11 mouse cellular contexts compared by ENCODE assay signal in genomic region chr14:59260056-59260455, GRCm38 (mm10). TPM values are rescaled to one million over a fixed set of nuclear protein-coding genes. Genes with fewer than 3 reads are reported as not detected.
DNase-seq lines count a peak whose midpoint lies in the region; ATAC-seq lines count a peak whose summit lies in the region.
"Had no signal": no experiment of that assay in that cellular context is flagged by ENCODE, and none has a peak within 500 bp of the region (broad histone marks: within the 10 kb centered on the region; RNA-seq: fewer than 3 reads in every experiment).

Gene Gm6904, minus strand, starts transcription at chr14:59260216.

- no peaks in the 10 kb centered on the region for H3K4me1 ChIP-seq in forebrain, embryonic 16.5 days (replicated peaks; ENCODE audit: control insufficient read depth, insufficient read depth, low read length)
- no peaks in the 10 kb centered on the region for H3K4me1 ChIP-seq in forebrain, embryonic 10.5 days

- peak; percentile 99 for ATAC-seq in CD4-positive, CD25-positive, alpha-beta regulatory T cell, adult 4 months
- ATAC-seq in forebrain, embryonic 16.5 days: no peak

- no peaks in the 10 kb centered on the region for H3K9me3 ChIP-seq in forebrain, embryonic 16.5 days (ENCODE audit: control insufficient read depth, low read length)
- H3K9me3 ChIP-seq in forebrain, embryonic 10.5 days: no peaks in the 10 kb centered on the region

- H3K36me3 ChIP-seq in forebrain, embryonic 16.5 days (ENCODE audit: control insufficient read depth, insufficient read depth): no peaks in the 10 kb centered on the region
- H3K36me3 ChIP-seq in forebrain, embryonic 10.5 days (replicated peaks): no peaks in the 10 kb centered on the region

- peak; percentile 0 to 3 for DNase-seq in adrenal gland, postnatal 36 days
- DNase-seq in adrenal gland, postnatal 10 days: no peak
- peak; percentile 4 to 23 for DNase-seq in kidney, adult 8-10 months
- DNase-seq in monocyte, adult 2 months (ENCODE audit: low read depth in 1 of 2, low spot score in 2 of 2): peak; percentile 41 to 48
- DNase-seq in right cerebral cortex, adult 2 months (ENCODE audit: low spot score in 2 of 2): no peak
- DNase-seq in forebrain, embryonic 10.5 days (ENCODE audit: extremely low spot score, low spot score): no peak
- DNase-seq: midbrain, embryonic 14.5 days had no signal

- H3K9ac ChIP-seq in forebrain, embryonic 16.5 days (replicated peaks; ENCODE audit: low read depth, low read length): no peak within 1 kb of the TSS

- no peaks in the 10 kb centered on the region for H3K27me3 ChIP-seq in forebrain, embryonic 16.5 days (replicated peaks; ENCODE audit: control insufficient read depth, insufficient read depth, low read length)
- H3K27me3 ChIP-seq in forebrain, embryonic 10.5 days (ENCODE audit: poor library complexity, severe bottlenecking): no peaks in the 10 kb centered on the region

- no peak within 1 kb of the TSS for H3K4me3 ChIP-seq in forebrain, embryonic 16.5 days (replicated peaks; ENCODE audit: low read length)
- no peak within 1 kb of the TSS for H3K4me3 ChIP-seq in forebrain, embryonic 10.5 days

- 83% methylated on average over 3 of the region's 3 CpGs for WGBS in forebrain, embryonic 16.5 days
- 90% methylated on average over 3 of the region's 3 CpGs for WGBS in forebrain, embryonic 10.5 days

- H3K27ac ChIP-seq in forebrain, embryonic 16.5 days (ENCODE audit: low read length): no peak within 1 kb of the TSS
- H3K27ac ChIP-seq in forebrain, embryonic 10.5 days: no peak within 1 kb of the TSS

- no peak within 1 kb of the TSS for H3K4me2 ChIP-seq in forebrain, embryonic 16.5 days (ENCODE audit: low read length)

RNA-seq across cellular contexts. Expression of gene Gm6904, which starts in this region (rescaled TPM):
- 1 to 10 TPM in 1 of 2 experiments, under 1 TPM in 1; 0.70 to 1.1 TPM for total RNA-seq in adrenal gland, postnatal 36 days (2021)
- not detected for total RNA-seq in adrenal gland, postnatal 10 days (2021)
- polyA plus RNA-seq in CD4-positive, CD25-positive, alpha-beta regulatory T cell, adult 4 months (2017; shearing (Covaris generic)): 10 to 100 TPM; 11.9 to 13.9 TPM
- polyA plus RNA-seq in forebrain, embryonic 16.5 days (2015; fragmentation: Nextera tagmentation; extraction: Ambion mirVana): not detected in 2 replicates
- polyA plus RNA-seq in forebrain, embryonic 10.5 days (2016; fragmentation: Nextera tagmentation; extraction: Ambion mirVana): not detected in 2 replicates
- total RNA-seq: left cerebral cortex, adult 18-20 months had no signal
- polyA plus RNA-seq: midbrain, embryonic 14.5 days; stomach, embryonic 14.5 days had no signal

Comparison
In these comparisons a context has a peak if more than half of its experiments do, and no peak if none do; other contexts are left out.
1. RNA of gene Gm6904 (polyA plus RNA-seq): 11.9 to 13.9 TPM in CD4-positive, CD25-positive, alpha-beta regulatory T cell, adult 4 months; not detected in forebrain, embryonic 16.5 days and not detected in forebrain, embryonic 10.5 days; every median in the first group is over 10 times any median in the second.
2. DNase-seq: peak in adrenal gland, postnatal 36 days (2 of 2), kidney, adult 8-10 months (2 of 2) and monocyte, adult 2 months (2 of 2); none in adrenal gland, postnatal 10 days (single experiment), right cerebral cortex, adult 2 months (0 of 2) and forebrain, embryonic 10.5 days (single experiment).